Mouse (Mus musculus): ENCODE results near the gene Ifi208.
"Not testable (repeated sequence)": the region's sequence is repeated elsewhere in the genome, so short reads cannot be mapped to it uniquely, and the experiment has no call there.

Ifi208 gene

GRCm38 (mm10) chr1:173673458-173674097 lies at the start of gene Ifi208:
Gene Ifi208 (plus strand): TSS chr1:173673675.
- DNase-seq (ENCODE audit: low spot score) = not testable (repeated sequence)

- DNase-seq (ENCODE audit: low spot score) = no peak
Observed at GRCm38 (mm10) chr1:173624052-173624451, 49.4 kb upstream of the Ifi208 start.

GRCm38 (mm10) chr1:173626686-173627085 lies 46.8 kb upstream of the Ifi208 start:
- DNase-seq (ENCODE audit: low spot score) = no peak

DNA sequence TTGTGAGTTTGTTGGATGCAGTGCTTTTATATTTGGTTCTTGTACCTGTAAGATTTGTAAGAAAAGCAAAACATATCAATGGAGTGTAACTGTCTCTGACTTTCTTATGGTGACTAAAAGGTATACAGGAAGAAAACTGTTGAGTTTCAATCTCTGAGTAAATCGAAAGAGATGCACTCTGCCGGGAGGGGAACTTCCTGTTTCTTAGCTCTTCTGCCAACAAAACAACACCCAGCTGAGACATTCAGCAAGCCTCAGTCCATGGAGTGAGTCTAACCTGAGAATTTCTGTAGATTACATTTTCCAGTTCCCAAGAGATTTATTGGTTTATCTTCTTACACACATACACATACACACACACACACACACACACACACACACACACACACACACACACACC lies 42.9 kb upstream of the Ifi208 start, which contains the start of gene Ifi209:
Gene Ifi209 (plus strand): TSS at position 296 of the 400 bp plus-strand sequence.
- DNase-seq (ENCODE audit: low spot score) = not testable (repeated sequence)

DNA sequence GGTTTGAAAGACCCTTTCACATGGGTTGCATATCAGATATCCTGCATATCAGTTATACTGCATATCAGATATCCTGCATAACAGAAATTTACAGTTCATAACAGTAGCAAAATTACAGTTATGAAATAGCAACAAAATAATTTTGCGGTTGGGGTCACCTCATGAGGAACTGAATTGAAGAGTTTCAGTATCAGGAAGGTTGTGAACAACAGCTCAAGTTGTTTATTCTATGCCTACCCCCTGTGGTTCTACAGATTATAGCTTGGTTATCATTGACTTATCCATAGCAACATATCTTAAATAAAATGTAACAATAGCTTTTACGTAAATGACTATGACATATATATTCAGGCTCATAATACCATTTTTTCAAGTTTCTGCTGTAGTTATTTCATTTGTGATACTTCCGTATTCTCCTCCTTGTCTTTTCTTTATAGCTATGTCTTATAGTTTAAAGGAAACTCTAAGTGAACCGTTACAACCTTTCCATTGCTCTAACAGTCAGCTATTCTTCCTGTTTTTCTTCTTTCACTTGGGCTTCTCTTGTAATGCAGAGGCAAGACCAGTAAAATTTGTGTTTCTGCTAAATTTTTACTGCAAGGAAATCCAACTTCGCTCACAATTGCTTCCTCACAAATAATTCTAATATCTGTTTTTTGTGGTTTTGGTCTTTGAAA lies 39.4 kb upstream of the Ifi208 start:
- no peak for DNase-seq (ENCODE audit: low spot score)

DNA sequence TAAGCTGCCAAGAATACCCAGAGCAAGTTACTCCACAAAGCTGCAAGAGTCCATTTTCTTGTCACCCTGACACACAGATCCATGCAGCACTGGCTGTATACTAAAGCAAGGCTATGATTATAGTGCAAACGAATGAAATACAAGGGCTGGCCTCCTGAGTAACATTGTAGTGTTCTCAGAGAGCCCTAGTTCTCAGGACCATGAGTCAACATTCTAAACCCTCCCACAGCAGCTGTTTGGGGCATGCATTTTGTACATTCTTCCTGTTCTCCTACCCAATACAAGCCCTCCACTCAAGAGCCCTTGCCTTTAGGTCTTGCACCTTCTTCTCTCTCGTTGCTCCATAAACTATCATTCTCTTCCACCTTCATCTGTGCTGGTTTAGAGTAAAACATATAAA lies 28.1 kb upstream of the Ifi208 start:
- DNase-seq (ENCODE audit: low spot score) = no peak

DNA sequence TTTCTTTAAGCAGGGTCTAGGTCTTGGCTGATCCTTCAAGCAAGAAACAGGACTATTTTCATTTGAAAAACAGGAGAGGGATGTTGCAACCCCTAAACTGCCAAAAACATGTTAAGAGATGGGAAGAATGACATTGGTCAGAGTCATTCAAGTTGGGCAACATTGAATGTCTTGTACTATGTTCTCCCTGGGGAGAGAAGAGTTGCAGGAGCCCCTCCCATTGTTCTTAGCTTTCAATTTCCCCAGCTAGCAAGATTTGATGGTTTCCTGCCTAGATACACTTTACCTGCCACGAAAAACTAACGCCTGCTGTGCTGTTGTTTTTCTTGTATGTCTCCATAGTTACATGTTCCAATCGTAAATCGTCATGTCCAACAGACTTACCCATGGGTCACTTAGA lies 15.5 kb upstream of the Ifi208 start:
- DNase-seq (ENCODE audit: low spot score) = no peak

DNA sequence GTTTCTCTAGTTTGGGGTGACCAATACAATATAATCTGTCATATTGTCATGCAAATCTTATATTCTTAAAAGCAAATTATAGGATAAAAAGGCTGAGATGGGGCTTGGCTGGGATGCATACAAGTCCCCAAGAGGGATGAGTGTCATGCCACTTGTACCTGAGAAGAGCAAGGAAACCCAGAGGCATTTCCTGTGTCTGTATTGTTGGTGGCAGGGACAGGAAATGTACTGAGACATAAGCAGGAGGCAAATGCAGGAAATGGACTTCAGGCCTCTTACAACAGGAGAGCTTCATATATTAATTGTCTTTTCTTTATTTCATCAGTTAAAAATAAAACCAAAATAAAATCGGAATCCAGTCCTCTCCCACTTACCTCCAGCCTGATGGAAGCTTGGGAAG lies 5.1 kb downstream of the Ifi208 start:
- DNase-seq (ENCODE audit: low spot score) = not testable (repeated sequence)

- no peak for DNase-seq (ENCODE audit: low spot score)
Observed at GRCm38 (mm10) chr1:173694270-173694669, 20.8 kb downstream of the Ifi208 start.

GRCm38 (mm10) chr1:173733219-173733618 lies 59.7 kb downstream of the Ifi208 start:
- DNase-seq (ENCODE audit: low spot score) = no peak

- not testable (repeated sequence) for DNase-seq (ENCODE audit: low spot score)
Observed at GRCm38 (mm10) chr1:173735015-173735414, 61.5 kb downstream of the Ifi208 start.

GRCm38 (mm10) chr1:173736986-173737385 lies 63.5 kb downstream of the Ifi208 start:
- DNase-seq (ENCODE audit: low spot score) = no peak

DNA sequence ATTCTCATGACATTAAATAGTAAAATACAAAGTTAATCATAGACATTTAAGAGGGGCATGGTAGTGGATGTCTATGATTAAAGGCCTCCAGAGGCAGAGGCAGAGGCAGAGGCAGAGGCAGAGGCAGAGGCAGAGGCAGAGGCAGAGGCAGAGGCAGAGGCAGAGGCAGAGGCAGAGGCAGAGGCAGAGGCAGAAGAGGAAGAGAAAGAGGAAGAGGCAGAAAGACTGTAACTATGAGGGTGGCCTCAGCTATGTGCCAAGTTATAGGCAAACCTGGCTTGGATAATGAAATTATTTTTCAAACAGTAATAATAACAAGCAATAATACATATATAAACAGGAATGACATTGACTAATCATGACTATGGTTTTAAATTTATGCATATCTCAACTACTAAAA lies 67.1 kb downstream of the Ifi208 start:
- no peak for DNase-seq (ENCODE audit: low spot score)

GRCm38 (mm10) chr1:173741656-173742055 lies 68.2 kb downstream of the Ifi208 start, which contains the start of gene Ifi207:
Gene Ifi207 (minus strand): TSS chr1:173741747.
- DNase-seq (ENCODE audit: low spot score) = no peak

GRCm38 (mm10) chr1:173742262-173742661 lies 68.8 kb downstream of the Ifi208 start:
- DNase-seq (ENCODE audit: low spot score) = no peak
